Mouse (Mus musculus): ENCODE results near the gene Map2.

- TF ChIP-seq POLR2A (IDR thresholded peaks at IDR 0.05; ENCODE audit: control insufficient read depth in 1 of 2, insufficient read depth in 1 of 2, low read depth in 1 of 2, low read length in 2 of 2, poor library complexity in 1 of 2) (no peak), TAL1 (IDR thresholded peaks at IDR 0.05; ENCODE audit: low read length) (no peak), EP300 (IDR thresholded peaks at IDR 0.05; ENCODE audit: low read depth in 1 of 2, low read length in 2 of 2) (no peak), ZKSCAN1 (IDR thresholded peaks at IDR 0.05; ENCODE audit: low read depth, low read length) (no peak), NELFE (IDR thresholded peaks at IDR 0.05; ENCODE audit: low read depth, low read length) (no peak), CTCF (IDR thresholded peaks at IDR 0.05 in 2 of 3, conservative IDR thresholded peaks at IDR 0.05 in 1 of 3; ENCODE audit: control insufficient read depth in 1 of 3, insufficient read depth in 1 of 3, low read depth in 2 of 3, low read length in 3 of 3, poor library complexity in 1 of 3, severe bottlenecking in 1 of 3) (no peak), POLR2AphosphoS2 (IDR thresholded peaks at IDR 0.05; ENCODE audit: low read length) (no peak), NRF1 (IDR thresholded peaks at IDR 0.05; ENCODE audit: insufficient read depth, low read depth, low read length, poor library complexity, severe bottlenecking) (no peak), RCOR1 (IDR thresholded peaks at IDR 0.05; ENCODE audit: low read depth, low read length) (no peak), E2F4 (IDR thresholded peaks at IDR 0.05; ENCODE audit: borderline replicate concordance, low read depth, low read length) (no peak), ZMIZ1 (IDR thresholded peaks at IDR 0.05; ENCODE audit: low read depth, low read length) (no peak), HCFC1 (IDR thresholded peaks at IDR 0.05; ENCODE audit: low read depth, low read length) (no peak), CHD1 (IDR thresholded peaks at IDR 0.05; ENCODE audit: low read depth, low read length) (no peak), MXI1 (IDR thresholded peaks at IDR 0.05; ENCODE audit: low read depth, low read length) (no peak)
Observed at GRCm38 (mm10) chr1:66328996-66329395, 153.9 kb downstream of the Map2 start.
